Mouse (Mus musculus): ENCODE results near the gene Rab39. TPM values are rescaled to one million over a fixed set of nuclear protein-coding genes. Genes with fewer than 3 reads are reported as not detected.

Gene Rab39
- total RNA-seq (2014; rRNA removed), result 3.3 and 4.6 TPM in 2 replicates
- 1.9 and 2.3 TPM in 2 replicates for polyA plus RNA-seq (2015; fragmentation: Nextera tagmentation; extraction: Ambion mirVana)

DNA sequence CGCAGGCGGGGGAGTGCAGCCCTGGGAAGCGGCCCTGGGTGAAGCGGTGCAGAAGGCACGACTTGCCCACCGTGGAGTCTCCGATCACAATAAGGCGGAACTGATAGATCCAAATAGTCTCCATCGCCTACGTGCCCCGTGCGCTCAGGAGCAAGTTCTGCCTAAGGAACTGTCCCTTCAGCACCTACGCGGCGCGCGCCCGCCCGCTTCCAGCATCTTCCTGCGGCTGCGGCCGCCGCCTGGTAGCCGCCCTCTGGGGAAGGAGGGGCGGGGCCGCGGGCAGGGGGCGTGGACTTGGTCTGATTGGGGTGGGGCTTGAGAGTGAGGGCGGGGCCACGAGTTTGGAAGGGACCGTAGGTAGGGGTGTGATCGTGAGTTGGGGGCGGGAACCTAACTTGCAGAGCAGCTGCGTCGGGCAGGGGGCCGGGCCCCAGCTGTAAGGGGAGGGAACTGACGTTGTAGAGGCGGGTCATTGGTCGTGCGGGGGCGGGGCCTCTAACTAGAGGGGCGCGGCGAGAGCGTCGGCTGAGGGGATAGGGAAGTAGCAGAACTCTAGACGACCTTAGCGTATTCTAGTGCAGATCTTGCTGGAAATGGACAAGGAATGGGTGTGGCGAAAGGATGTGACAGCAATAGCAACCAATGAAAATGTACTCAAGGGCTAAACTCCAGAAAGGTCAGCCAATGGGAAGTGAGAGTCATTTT, at the start of gene Rab39:
Rab39 (minus strand) TSS at position 241 of the 705 bp plus-strand sequence.
- Histone ChIP-seq H3K9ac (replicated peaks; ENCODE audit: low read length) (peak within 1 kb of the TSS; percentile 42), H3K4me2 (ENCODE audit: low read depth, low read length) (peak within 1 kb of the TSS; percentile 79), H3K36me3 (ENCODE audit: insufficient read depth, low read length) (no peaks in the 10 kb centered on the region), H3K27ac (peak within 1 kb of the TSS; percentile 56; the same call in 1 of the 2 replicates), H3K27me3 (ENCODE audit: insufficient read depth, low read length) (no peaks in the 10 kb centered on the region), H3K4me3 (ENCODE audit: low read length) (peak within 1 kb of the TSS; percentile 71), H3K9me3 (ENCODE audit: low read length) (no peaks in the 10 kb centered on the region), H3K4me1 (ENCODE audit: insufficient read depth, low read length) (no peaks in the 10 kb centered on the region)
- peak; percentile 91 for DNase-seq (ENCODE audit: low spot score)
- TF ChIP-seq CTCF (IDR thresholded peaks at IDR 0.05; ENCODE audit: low read depth), result no peak
- ATAC-seq, result peak; percentile 98
- under 1% methylated on average over 49 of the region's 49 CpGs for WGBS

DNA sequence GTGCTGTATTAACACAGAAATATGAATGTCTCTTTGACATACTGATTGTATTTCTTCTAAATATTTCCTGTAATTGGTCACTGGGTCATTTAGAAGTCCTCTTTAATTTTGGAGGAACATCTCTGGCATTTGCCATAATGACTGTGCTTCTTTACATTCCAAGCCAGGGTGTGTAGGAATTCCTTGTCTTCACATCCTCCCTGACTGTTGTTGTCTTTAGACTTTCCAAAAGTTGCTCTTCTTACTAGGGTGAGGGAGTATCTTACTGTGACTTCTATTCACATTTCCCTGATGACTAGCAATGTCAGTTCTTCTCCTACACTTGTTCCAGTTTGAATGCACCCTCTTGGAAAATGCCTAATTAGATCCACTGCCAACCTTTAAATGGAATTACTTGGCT, 48.8 kb upstream of the Rab39 start:
- TF ChIP-seq CTCF (IDR thresholded peaks at IDR 0.05; ENCODE audit: low read depth), result no peak
- H3K4me2 ChIP-seq (ENCODE audit: low read depth, low read length), result no peak overlapping the region
- ATAC-seq, result no peak

DNA sequence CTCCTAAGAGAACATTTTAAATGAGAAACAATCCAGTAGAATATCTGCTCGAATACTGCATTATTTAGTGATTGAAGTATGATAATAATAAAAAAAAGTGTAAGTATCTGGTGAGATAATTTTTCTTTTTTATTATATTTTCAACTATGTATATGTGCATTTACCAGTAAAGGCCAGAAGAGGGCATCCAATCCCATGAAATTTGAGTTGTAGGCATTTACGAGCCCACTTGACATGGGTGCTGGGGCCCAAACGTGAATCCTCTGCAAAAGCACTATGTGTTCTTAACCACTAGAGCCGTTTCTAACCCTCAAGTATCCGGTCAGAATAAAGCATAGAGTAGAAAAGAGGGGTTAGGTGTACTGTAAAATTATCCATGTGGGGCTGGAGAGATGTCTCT, 44.9 kb upstream of the Rab39 start:
- DNase-seq (ENCODE audit: low spot score) (no peak), ATAC-seq (no peak)
- peak; percentile 18; the same call in 1 of the 2 replicates for TF ChIP-seq CTCF (IDR thresholded peaks at IDR 0.05; ENCODE audit: low read depth)
- Histone ChIP-seq H3K4me2 (ENCODE audit: low read depth, low read length) (no peak overlapping the region), H3K36me3 (ENCODE audit: insufficient read depth, low read length) (no peaks in the 10 kb centered on the region), H3K4me3 (ENCODE audit: low read length) (no peak overlapping the region), H3K27ac (no peak overlapping the region), H3K27me3 (ENCODE audit: insufficient read depth, low read length) (no peaks in the 10 kb centered on the region), H3K9ac (replicated peaks; ENCODE audit: low read length) (no peak overlapping the region), H3K4me1 (ENCODE audit: insufficient read depth, low read length) (no peaks in the 10 kb centered on the region), H3K9me3 (ENCODE audit: low read length) (no peaks in the 10 kb centered on the region)
- WGBS, result 51% methylated on average over 5 of the region's 5 CpGs

More for the DNA sequence above, 48.8 kb upstream of the Rab39 start:
- DNase-seq (ENCODE audit: low spot score), result no peak
- no peak overlapping the region for H3K4me3 ChIP-seq (ENCODE audit: low read length)
- H3K4me1 ChIP-seq (ENCODE audit: insufficient read depth, low read length), result no peaks in the 10 kb centered on the region
- H3K9ac ChIP-seq (replicated peaks; ENCODE audit: low read length), result no peak overlapping the region
- no peaks in the 10 kb centered on the region for H3K27me3 ChIP-seq (ENCODE audit: insufficient read depth, low read length)
- no peaks in the 10 kb centered on the region for H3K36me3 ChIP-seq (ENCODE audit: insufficient read depth, low read length)
- H3K9me3 ChIP-seq (ENCODE audit: low read length), result no peaks in the 10 kb centered on the region
- no peak overlapping the region for H3K27ac ChIP-seq

DNA sequence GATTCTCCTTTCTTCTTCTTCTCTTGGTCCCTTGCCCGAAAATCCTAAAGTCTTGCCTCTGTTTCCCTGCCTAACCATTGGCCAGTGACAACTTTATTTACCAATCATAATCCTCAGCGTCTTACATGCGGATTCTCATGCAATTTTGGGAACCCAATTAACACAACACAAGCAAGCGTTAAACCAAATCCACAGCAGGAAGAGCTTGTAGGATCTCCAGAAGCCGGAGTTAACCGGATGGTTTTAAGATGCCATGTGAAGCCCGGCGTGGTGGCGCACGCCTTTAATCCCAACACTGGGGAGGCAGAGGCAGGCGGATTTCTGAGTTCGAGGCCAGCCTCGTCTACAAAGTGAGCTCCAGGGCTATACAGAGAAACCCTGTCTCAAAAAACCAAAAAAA, 44.4 kb upstream of the Rab39 start:
- H3K4me1 ChIP-seq (ENCODE audit: insufficient read depth, low read length), result no peaks in the 10 kb centered on the region
- no peaks in the 10 kb centered on the region for H3K36me3 ChIP-seq (ENCODE audit: insufficient read depth, low read length)
- H3K9me3 ChIP-seq (ENCODE audit: low read length), result no peaks in the 10 kb centered on the region
- WGBS, result 85% methylated on average over 13 of the region's 13 CpGs
- ATAC-seq (no peak), DNase-seq (ENCODE audit: low spot score) (no peak)
- no peak overlapping the region for H3K4me3 ChIP-seq (ENCODE audit: low read length)
- no peak overlapping the region for H3K27ac ChIP-seq
- H3K27me3 ChIP-seq (ENCODE audit: insufficient read depth, low read length), result no peaks in the 10 kb centered on the region
- H3K9ac ChIP-seq (replicated peaks; ENCODE audit: low read length), result no peak overlapping the region
- TF ChIP-seq CTCF (IDR thresholded peaks at IDR 0.05; ENCODE audit: low read depth), result no peak
- H3K4me2 ChIP-seq (ENCODE audit: low read depth, low read length), result no peak overlapping the region

DNA sequence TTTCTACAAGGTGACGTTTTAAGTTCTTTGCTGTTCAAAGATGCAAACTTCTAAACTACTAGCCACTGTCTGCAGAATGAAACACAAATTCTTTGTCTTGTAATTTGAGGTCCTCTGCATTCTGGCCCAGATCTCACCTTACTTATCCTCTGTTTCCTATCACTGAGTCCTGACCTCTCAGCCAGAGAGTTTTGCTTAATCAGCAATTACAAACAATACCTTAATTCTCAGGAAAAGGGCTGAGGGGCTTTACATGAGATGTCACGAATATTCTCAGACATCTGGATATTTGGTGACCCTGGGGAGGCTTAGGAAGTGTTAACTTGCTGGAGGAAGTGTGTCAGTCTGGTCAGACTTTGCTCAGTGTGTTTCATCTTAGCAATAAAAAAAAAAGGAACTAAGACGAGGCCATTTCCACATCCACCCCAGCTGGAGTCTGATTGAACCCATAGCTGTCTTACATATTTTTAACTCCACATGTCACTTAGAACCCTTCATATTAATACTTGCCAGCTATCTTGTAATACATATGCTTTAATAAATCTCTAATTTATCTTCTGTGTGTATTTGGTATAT, 34.9 kb upstream of the Rab39 start:
- H3K9me3 ChIP-seq (ENCODE audit: low read length), result no peaks in the 10 kb centered on the region
- H3K9ac ChIP-seq (replicated peaks; ENCODE audit: low read length), result no peak overlapping the region
- H3K4me2 ChIP-seq (ENCODE audit: low read depth, low read length), result no peak overlapping the region
- DNase-seq (ENCODE audit: low spot score) (no peak), ATAC-seq (no peak)
- no peaks in the 10 kb centered on the region for H3K4me1 ChIP-seq (ENCODE audit: insufficient read depth, low read length)
- H3K4me3 ChIP-seq (ENCODE audit: low read length), result no peak overlapping the region
- 58% methylated on average over 3 of the region's 3 CpGs for WGBS
- H3K27me3 ChIP-seq (ENCODE audit: insufficient read depth, low read length), result no peaks in the 10 kb centered on the region
- H3K27ac ChIP-seq, result no peak overlapping the region
- no peak for TF ChIP-seq CTCF (IDR thresholded peaks at IDR 0.05; ENCODE audit: low read depth)
- H3K36me3 ChIP-seq (ENCODE audit: insufficient read depth, low read length), result no peaks in the 10 kb centered on the region

DNA sequence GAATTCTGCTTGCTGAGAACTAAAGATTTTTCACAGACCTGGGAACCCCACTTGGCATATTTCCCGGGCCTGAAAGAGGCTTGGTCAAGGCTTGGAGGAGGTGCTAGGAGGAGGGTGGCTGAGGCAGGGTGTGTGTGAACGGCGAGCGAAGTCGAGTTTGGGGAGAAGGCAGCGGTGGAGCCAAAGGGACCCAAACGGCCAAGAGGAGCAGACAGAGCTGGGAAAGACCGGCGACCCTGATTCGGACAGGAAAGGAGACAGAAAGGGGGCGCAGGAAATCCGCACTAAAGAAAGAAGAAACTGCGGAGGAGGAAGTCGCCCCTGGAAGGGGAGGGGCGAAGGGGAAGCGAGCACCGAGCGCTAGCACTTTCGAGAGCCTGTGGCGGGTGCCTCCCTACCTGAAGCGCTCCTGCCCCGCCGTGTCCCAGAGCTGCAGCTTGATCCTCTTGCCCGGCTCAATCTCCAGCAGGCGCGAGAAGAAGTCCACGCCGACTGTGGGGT, 491 bp downstream of the Rab39 start:
- DNase-seq (ENCODE audit: low spot score) (peak; percentile 53), ATAC-seq (no peak)
- Histone ChIP-seq H3K9me3 (ENCODE audit: low read length) (no peaks in the 10 kb centered on the region), H3K4me1 (ENCODE audit: insufficient read depth, low read length) (no peaks in the 10 kb centered on the region), H3K4me3 (ENCODE audit: low read length) (peak overlapping the region; percentile 71), H3K9ac (replicated peaks; ENCODE audit: low read length) (peak overlapping the region; percentile 42), H3K36me3 (ENCODE audit: insufficient read depth, low read length) (no peaks in the 10 kb centered on the region), H3K27me3 (ENCODE audit: insufficient read depth, low read length) (no peaks in the 10 kb centered on the region), H3K4me2 (ENCODE audit: low read depth, low read length) (peak overlapping the region; percentile 79), H3K27ac (peak overlapping the region; percentile 56; the same call in 1 of the 2 replicates)
- WGBS, result under 1% methylated on average over 28 of the region's 28 CpGs
- TF ChIP-seq CTCF (IDR thresholded peaks at IDR 0.05; ENCODE audit: low read depth), result peak; percentile 32

DNA sequence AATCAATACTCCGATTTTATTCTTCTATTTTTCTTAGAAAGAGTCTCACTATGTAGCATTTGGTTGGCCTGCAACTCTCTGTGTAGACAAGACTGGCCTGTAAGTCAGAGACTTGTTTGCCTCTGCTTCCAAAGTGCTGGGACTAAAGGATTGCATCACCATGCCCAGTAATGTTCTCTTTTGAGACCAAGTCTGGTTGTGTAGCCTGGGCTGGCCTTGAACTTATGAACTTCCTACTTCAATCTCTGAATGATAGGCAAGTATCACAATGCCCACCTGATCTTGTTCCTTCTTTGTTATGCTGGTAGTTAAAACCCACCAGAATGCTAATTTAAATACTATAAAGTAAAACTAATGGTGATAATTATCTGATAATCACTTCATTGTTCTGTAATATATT, 3.0 kb downstream of the Rab39 start:
- Histone ChIP-seq H3K27me3 (ENCODE audit: insufficient read depth, low read length) (no peaks in the 10 kb centered on the region), H3K9me3 (ENCODE audit: low read length) (no peaks in the 10 kb centered on the region), H3K4me3 (ENCODE audit: low read length) (no peak overlapping the region), H3K4me2 (ENCODE audit: low read depth, low read length) (no peak overlapping the region), H3K27ac (no peak overlapping the region), H3K36me3 (ENCODE audit: insufficient read depth, low read length) (no peaks in the 10 kb centered on the region), H3K4me1 (ENCODE audit: insufficient read depth, low read length) (no peaks in the 10 kb centered on the region), H3K9ac (replicated peaks; ENCODE audit: low read length) (no peak overlapping the region)
- 94% methylated on average over 1 of the region's 1 CpGs for WGBS
- ATAC-seq, result no peak
- no peak for TF ChIP-seq CTCF (IDR thresholded peaks at IDR 0.05; ENCODE audit: low read depth)
- no peak for DNase-seq (ENCODE audit: low spot score)
